Mouse (Mus musculus): ENCODE measurements around the gene Syt14.

DNA sequence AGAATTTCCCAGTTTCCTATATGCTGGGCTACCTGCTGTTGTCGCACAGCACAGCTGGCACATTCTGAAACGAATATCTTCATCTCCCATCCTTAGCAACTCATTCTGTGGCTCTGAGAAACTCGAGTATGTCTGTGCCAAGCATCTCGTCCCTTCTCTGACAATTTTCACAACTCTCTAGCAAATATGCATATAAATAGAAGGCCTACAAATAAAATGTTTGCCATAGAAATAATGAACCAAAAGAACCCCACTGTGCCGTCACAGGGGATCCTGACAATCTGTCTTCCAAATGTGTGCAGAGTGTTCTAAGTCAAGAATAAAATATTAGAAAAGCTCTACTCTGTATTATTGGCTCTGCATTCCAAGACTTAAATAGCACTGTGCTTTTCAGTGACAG is 24.0 kb upstream of the Syt14 start:
- TF ChIP-seq CTCF (IDR thresholded peaks at IDR 0.05; ENCODE audit: low read depth) (no peak), EP300 (IDR thresholded peaks at IDR 0.05; ENCODE audit: low read depth) (no peak)
